Comparison of ENCODE assay signal across 15 mouse cellular contexts in genomic region chr9:49905703-49906102, GRCm38 (mm10).
"Had no signal": no experiment of that assay in that cellular context is flagged by ENCODE, and none has a peak within 500 bp of the region (broad histone marks: within the 10 kb centered on the region; RNA-seq: fewer than 3 reads in every experiment).

No protein-coding gene starts in this region.

- H3K27me3 ChIP-seq: liver, embryonic 15.5 days; megakaryocyte, embryonic 14.5 days; midbrain, embryonic 15.5 days; neural tube, embryonic 13.5 days; stomach, embryonic 15.5 days had no signal

- ATAC-seq: midbrain, embryonic 15.5 days had no signal

- DNase-seq: kidney, postnatal 25 days; lung, adult 2 months; lung, postnatal 10 days; right cerebral cortex, postnatal 4 days; thymus, postnatal 36 days had no signal

- H3K9me3 ChIP-seq: limb, embryonic 10.5 days; liver, embryonic 15.5 days; megakaryocyte, embryonic 14.5 days; midbrain, embryonic 15.5 days; neural tube, embryonic 13.5 days; stomach, embryonic 15.5 days had no signal

- H3K4me2 ChIP-seq: liver, embryonic 11.5 days; liver, embryonic 15.5 days; midbrain, embryonic 11.5 days; midbrain, embryonic 15.5 days; neural tube, embryonic 13.5 days; stomach, embryonic 15.5 days had no signal

- H3K4me3 ChIP-seq: left cerebral cortex, adult 2 months; limb, embryonic 10.5 days; liver, embryonic 15.5 days; megakaryocyte, embryonic 14.5 days; midbrain, embryonic 15.5 days; neural tube, embryonic 13.5 days; stomach, embryonic 15.5 days had no signal

- H3K9ac ChIP-seq: liver, embryonic 15.5 days; midbrain, embryonic 15.5 days; neural tube, embryonic 13.5 days; stomach, embryonic 15.5 days had no signal

- H3K27ac ChIP-seq: left cerebral cortex, adult 2 months; limb, embryonic 10.5 days; liver, embryonic 15.5 days; macrophage; midbrain, embryonic 15.5 days; neural tube, embryonic 13.5 days; stomach, embryonic 15.5 days had no signal

- H3K36me3 ChIP-seq: limb, embryonic 10.5 days; liver, embryonic 15.5 days; midbrain, embryonic 15.5 days; neural tube, embryonic 13.5 days; stomach, embryonic 15.5 days had no signal

- H3K4me1 ChIP-seq: liver, embryonic 15.5 days; megakaryocyte, embryonic 14.5 days had no signal
